Mouse (Mus musculus) embryonic fibroblast, embryonic 13.5 days (primary cell): ENCODE measurements around the gene Epb41l1. TPM values are rescaled to one million over a fixed set of nuclear protein-coding genes. Genes with fewer than 3 reads are reported as not detected.

Source experiments
- H3K27ac ChIP-seq: 2 replicates; pipeline ENCODE4 v1.5.1; 2012; ENCODE audit warnings: low read length, control low read depth, inconsistent platforms; ENCODE audit not compliant: insufficient read depth
- H3K4me1 ChIP-seq: 2 replicates; pipeline ENCODE4 v1.6.1; 2011; ENCODE audit warnings: low read length; ENCODE audit not compliant: control insufficient read depth, insufficient read depth
- H3K4me3 ChIP-seq: 2 replicates; pipeline ENCODE4 v1.5.1; 2011; ENCODE audit warnings: mild to moderate bottlenecking, control low read depth, low read length; ENCODE audit not compliant: insufficient read depth
- CTCF ChIP-seq: IDR thresholded peaks from 2 replicates; pipeline ENCODE4 v1.5.1; 2011; ENCODE audit warnings: mild to moderate bottlenecking, control low read depth, low read length, moderate library complexity, borderline replicate concordance; ENCODE audit not compliant: insufficient read depth
- POLR2A ChIP-seq: IDR thresholded peaks from 2 replicates; pipeline ENCODE4 v1.6.1; 2011; ENCODE audit warnings: low read depth, mild to moderate bottlenecking, control low read depth, low read length, moderate library complexity
- polyA plus RNA-seq: library from polyadenylated mRNA; stranded (reverse); fragments of >200 nt; gene quantifications from 2 replicates; pipeline ENCODE4 v1.2.4, GENCODE M21; 2011; ENCODE audit warnings: low read depth; ENCODE audit not compliant: missing spikeins, insufficient read length

Epb41l1 gene
- polyA plus RNA-seq, 1 experiment: 33.6 TPM

- TF ChIP-seq CTCF (no peak), POLR2A (no peak)
- Histone ChIP-seq H3K4me1 (no peaks in the 10 kb centered on the region), H3K27ac (no peak overlapping the region), H3K4me3 (no peak overlapping the region)
These were observed 141.1 kb downstream of the Epb41l1 start for GRCm38 (mm10) chr2:156561808-156562207.

- no peak overlapping the region for H3K4me3 ChIP-seq
- no peak for TF ChIP-seq CTCF
- no peak for TF ChIP-seq POLR2A
- no peak overlapping the region for H3K27ac ChIP-seq
- H3K4me1 ChIP-seq: no peaks in the 10 kb centered on the region
These were observed 142.8 kb downstream of the Epb41l1 start for GRCm38 (mm10) chr2:156563557-156563956.

GRCm38 (mm10) chr2:156566512-156566911 is 145.8 kb downstream of the Epb41l1 start:
- H3K4me3 ChIP-seq: no peak overlapping the region
- H3K4me1 ChIP-seq: no peaks in the 10 kb centered on the region
- H3K27ac ChIP-seq: no peak overlapping the region
- TF ChIP-seq POLR2A (no peak), CTCF (no peak)

- no peak for TF ChIP-seq POLR2A
- TF ChIP-seq CTCF: no peak
- Histone ChIP-seq H3K4me1 (no peaks in the 10 kb centered on the region), H3K4me3 (no peak overlapping the region), H3K27ac (no peak overlapping the region)
These were observed 147.9 kb downstream of the Epb41l1 start for GRCm38 (mm10) chr2:156568647-156569046.

GRCm38 (mm10) chr2:156569261-156569660 is 148.6 kb downstream of the Epb41l1 start:
- no peaks in the 10 kb centered on the region for H3K4me1 ChIP-seq
- TF ChIP-seq CTCF (no peak), POLR2A (no peak)
- H3K27ac ChIP-seq: no peak overlapping the region
- no peak overlapping the region for H3K4me3 ChIP-seq

- no peak overlapping the region for H3K27ac ChIP-seq
- TF ChIP-seq CTCF (no peak), POLR2A (no peak)
- no peak overlapping the region for H3K4me3 ChIP-seq
- no peaks in the 10 kb centered on the region for H3K4me1 ChIP-seq
These were observed 150.8 kb downstream of the Epb41l1 start for GRCm38 (mm10) chr2:156571521-156571920.

GRCm38 (mm10) chr2:156576850-156577587 is 156.3 kb downstream of the Epb41l1 start:
- no peak overlapping the region for H3K27ac ChIP-seq
- no peak overlapping the region for H3K4me3 ChIP-seq
- TF ChIP-seq POLR2A (no peak), CTCF (no peak)
- H3K4me1 ChIP-seq: no peaks in the 10 kb centered on the region

GRCm38 (mm10) chr2:156580507-156580906 is 159.8 kb downstream of the Epb41l1 start:
- Histone ChIP-seq H3K27ac (no peak overlapping the region), H3K4me3 (no peak overlapping the region), H3K4me1 (no peaks in the 10 kb centered on the region)
- no peak for TF ChIP-seq CTCF

GRCm38 (mm10) chr2:156581244-156581643 is 160.5 kb downstream of the Epb41l1 start:
- no peak for TF ChIP-seq CTCF
- no peak for TF ChIP-seq POLR2A
- no peaks in the 10 kb centered on the region for H3K4me1 ChIP-seq
- no peak overlapping the region for H3K4me3 ChIP-seq
- H3K27ac ChIP-seq: no peak overlapping the region

GRCm38 (mm10) chr2:156582887-156583286 is 162.2 kb downstream of the Epb41l1 start:
- no peak overlapping the region for H3K4me3 ChIP-seq
- no peak overlapping the region for H3K27ac ChIP-seq
- no peak for TF ChIP-seq POLR2A
- TF ChIP-seq CTCF: no peak
- H3K4me1 ChIP-seq: no peaks in the 10 kb centered on the region

- TF ChIP-seq POLR2A (no peak), CTCF (no peak)
- Histone ChIP-seq H3K4me3 (no peak overlapping the region), H3K27ac (no peak overlapping the region), H3K4me1 (no peaks in the 10 kb centered on the region)
These were observed 163.6 kb downstream of the Epb41l1 start for GRCm38 (mm10) chr2:156584154-156584796.
